Mouse (Mus musculus): ENCODE data around the gene Wnt5a. TPM values are rescaled to one million over a fixed set of nuclear protein-coding genes. Genes with fewer than 3 reads are reported as not detected.

Gene Wnt5a
- under 1 TPM in 1 of 2 experiments, not detected in 1; 0.21 TPM for polyA plus RNA-seq (2017; shearing (Covaris generic))

DNA sequence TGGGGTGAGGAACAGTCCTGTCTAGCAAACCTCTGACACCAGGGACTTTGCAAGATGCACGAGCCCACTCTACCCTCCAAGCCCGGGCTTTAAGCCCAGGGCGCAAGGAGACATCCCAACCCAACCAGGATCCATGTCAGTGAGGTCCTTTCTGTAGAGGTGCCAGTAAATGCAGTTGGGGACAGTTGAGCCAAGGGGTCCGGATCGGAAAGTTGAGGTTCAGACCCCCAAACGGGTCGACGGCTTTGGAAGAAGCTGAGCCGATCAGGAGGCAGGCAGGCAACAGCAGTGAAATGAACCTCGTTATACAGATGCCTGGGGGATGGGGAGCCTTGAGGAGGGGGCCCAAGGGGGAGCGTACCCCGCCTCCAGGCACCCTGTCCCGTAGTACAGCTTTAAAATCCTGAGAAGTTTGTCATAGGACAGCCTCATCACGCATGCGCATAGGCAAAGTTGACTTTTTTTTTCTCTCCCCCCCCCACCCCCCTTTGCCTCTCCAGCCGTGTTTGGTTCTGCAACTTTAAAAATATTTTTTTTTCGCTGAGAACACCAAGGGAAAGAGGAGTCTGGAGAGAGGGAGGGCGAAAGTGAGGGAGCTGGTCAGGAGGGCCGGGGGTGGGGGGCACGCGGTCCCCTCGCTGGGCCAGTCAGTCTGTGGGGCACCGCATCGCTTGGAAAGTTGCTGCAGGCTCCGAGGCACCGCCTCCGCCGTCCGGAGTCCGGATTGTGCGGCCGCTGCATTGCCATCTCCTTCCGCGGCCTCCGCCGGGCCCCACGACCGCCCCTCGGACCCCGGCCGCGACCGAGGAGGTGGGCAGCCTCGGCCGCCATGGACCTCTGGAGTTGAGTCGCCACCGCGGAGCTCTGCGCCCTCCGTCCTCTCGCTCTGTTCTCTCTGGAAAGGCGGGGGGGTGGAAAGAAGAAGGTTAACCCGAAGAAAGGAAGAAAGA, at the start of gene Wnt5a:
Wnt5a (plus strand) TSS at position 650 of the 950 bp plus-strand sequence.

Measured in activated CD4-positive, CD25-positive, alpha-beta regulatory T cell (primary cell).